Mouse (Mus musculus) megakaryocyte, embryonic 14.5 days (primary cell): ENCODE measurements around the gene Map3k11.

Source experiments
- FLI1 ChIP-seq: IDR thresholded peaks from 2 replicates; pipeline ENCODE4 v1.6.1; 2012; ENCODE audit warnings: low read length, inconsistent platforms, mixed read lengths
- GATA1 ChIP-seq: IDR thresholded peaks from 3 replicates; pipeline ENCODE4 v1.6.1; 2012; ENCODE audit warnings: mixed read lengths, low read length, inconsistent platforms, borderline replicate concordance

- TF ChIP-seq GATA1 (no peak), FLI1 (no peak)
Observed at GRCm38 (mm10) chr19:5710581-5710980, 22.0 kb downstream of the Map3k11 start.
